Mouse (Mus musculus): ENCODE results near the gene Grik5.

DNA sequence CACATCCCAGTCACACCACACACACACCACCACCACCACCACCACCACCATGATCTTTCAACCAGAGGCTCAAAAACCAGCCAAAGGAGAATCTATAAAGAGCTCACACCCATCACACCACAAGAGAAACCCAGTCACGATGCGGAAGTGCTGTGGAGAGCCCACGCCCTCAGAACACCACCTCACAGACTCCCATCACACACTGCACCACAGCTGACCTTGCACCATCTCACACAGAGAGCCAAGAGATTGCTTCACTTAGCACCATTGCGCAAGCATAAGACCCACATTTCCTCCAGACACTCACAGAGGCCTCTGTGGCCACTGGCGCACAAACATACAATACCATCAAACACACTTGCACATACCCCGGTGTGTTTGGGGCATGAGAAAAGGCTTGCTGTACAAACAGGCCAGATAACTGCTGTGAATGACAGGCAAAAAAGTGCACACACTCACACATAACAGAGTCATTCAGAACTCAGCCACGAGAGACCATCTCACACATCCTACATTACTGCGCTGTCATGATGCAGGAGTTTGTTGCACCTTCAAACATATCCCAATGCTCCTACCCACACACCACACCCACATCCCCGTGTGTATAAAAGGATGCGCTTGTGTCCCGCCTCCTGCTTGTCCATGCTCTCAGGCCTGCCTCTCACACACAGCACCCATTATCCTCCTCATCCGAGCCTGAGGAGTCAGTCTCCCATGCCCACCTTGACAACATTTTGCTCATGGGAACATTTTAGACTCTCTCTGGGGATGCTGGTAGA lies 65.4 kb downstream of the Grik5 start:
- no peak for TF ChIP-seq CTCF (IDR thresholded peaks at IDR 0.05; ENCODE audit: low read depth)
- TF ChIP-seq EP300 (IDR thresholded peaks at IDR 0.05; ENCODE audit: low read depth) = no peak

All from liver, postnatal 0 days (tissue).